Mouse (Mus musculus): Measurements from ENCODE around the gene Oxsr1. TPM values are rescaled to one million over a fixed set of nuclear protein-coding genes. Genes with fewer than 3 reads are reported as not detected.

Gene Oxsr1
- polyA plus RNA-seq, 1 experiment from 2014 or later = 12.2 TPM

DNA sequence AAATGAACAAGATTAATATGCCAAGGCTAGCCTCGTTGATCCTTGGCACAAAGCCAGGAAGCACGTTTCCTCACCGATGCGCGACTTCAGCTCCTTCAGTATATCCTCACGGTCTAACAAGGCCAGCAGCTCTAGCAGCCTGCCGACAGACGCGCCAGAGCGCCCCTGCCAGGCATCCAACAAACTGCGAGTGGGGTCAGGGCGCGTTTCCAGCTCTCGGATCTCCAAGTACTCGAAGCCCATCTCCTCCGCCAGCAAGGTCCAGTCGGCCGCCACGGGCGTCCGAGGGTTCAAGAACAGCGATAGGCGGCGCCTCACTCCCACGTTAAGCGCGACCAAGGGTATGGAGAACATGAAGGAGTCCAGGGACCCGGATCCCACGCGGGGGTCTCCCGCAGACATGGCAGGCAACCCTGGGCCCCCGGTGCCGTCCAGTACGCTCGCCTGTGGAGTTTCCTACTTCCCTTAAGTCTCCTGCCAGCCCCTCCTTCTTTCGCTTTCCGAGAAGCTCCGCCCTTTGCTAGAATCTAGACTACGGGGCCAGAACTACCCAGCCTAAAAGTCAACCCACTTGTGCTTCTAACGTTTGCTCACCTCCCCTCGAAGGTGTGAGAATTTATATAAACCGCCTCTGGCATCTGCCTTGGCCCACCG, 17.5 kb upstream of the Oxsr1 start, which contains the start of gene Acaa1a:
Gene Acaa1a (plus strand): TSS at position 119 of the 654 bp plus-strand sequence.
- Histone ChIP-seq H3K4me1 (ENCODE audit: insufficient read depth, low read length) (peaks cover 23% of the 10 kb centered on the region), H3K4me2 (replicated peaks; ENCODE audit: low read depth, low read length) (peak within 1 kb of the TSS; percentile 96), H3K4me3 (ENCODE audit: low read length) (peak within 1 kb of the TSS; percentile 68), H3K36me3 (ENCODE audit: insufficient read depth, low read length) (peaks cover 17% of the 10 kb centered on the region; the same call in 1 of the 2 replicates), H3K9ac (replicated peaks; ENCODE audit: low read length) (peak within 1 kb of the TSS; percentile 82), H3K27me3 (ENCODE audit: insufficient read depth, low read length) (no peaks in the 10 kb centered on the region), H3K27ac (ENCODE audit: low read length) (peak within 1 kb of the TSS; percentile 98), H3K9me3 (ENCODE audit: low read length) (no peaks in the 10 kb centered on the region)
- under 1% methylated on average over 43 of the region's 43 CpGs for WGBS
- no peak for ATAC-seq (ENCODE audit: low FRiP score, low TSS enrichment)

GRCm38 (mm10) chr9:119339106-119339505, 16.9 kb upstream of the Oxsr1 start:
- Histone ChIP-seq H3K27me3 (ENCODE audit: insufficient read depth, low read length) (no peaks in the 10 kb centered on the region), H3K9me3 (ENCODE audit: low read length) (no peaks in the 10 kb centered on the region), H3K4me2 (replicated peaks; ENCODE audit: low read depth, low read length) (peak overlapping the region; percentile 96), H3K9ac (replicated peaks; ENCODE audit: low read length) (peak overlapping the region; percentile 82), H3K4me3 (ENCODE audit: low read length) (peak overlapping the region; percentile 68), H3K36me3 (ENCODE audit: insufficient read depth, low read length) (peaks cover 12% of the 10 kb centered on the region; the same call in 1 of the 2 replicates), H3K27ac (ENCODE audit: low read length) (no peak overlapping the region), H3K4me1 (ENCODE audit: insufficient read depth, low read length) (peaks cover 29% of the 10 kb centered on the region)
- ATAC-seq (ENCODE audit: low FRiP score, low TSS enrichment) = no peak
- 50% methylated on average over 7 of the region's 7 CpGs for WGBS

- H3K4me3 ChIP-seq (ENCODE audit: low read length) = no peak overlapping the region
- no peak overlapping the region for H3K27ac ChIP-seq (ENCODE audit: low read length)
- 90% methylated on average over 3 of the region's 3 CpGs for WGBS
- no peak overlapping the region for H3K4me2 ChIP-seq (replicated peaks; ENCODE audit: low read depth, low read length)
- H3K27me3 ChIP-seq (ENCODE audit: insufficient read depth, low read length) = no peaks in the 10 kb centered on the region
- H3K36me3 ChIP-seq (ENCODE audit: insufficient read depth, low read length) = peaks cover 4% of the 10 kb centered on the region; the same call in 1 of the 2 replicates
- no peak overlapping the region for H3K9ac ChIP-seq (replicated peaks; ENCODE audit: low read length)
- peaks cover 33% of the 10 kb centered on the region for H3K4me1 ChIP-seq (ENCODE audit: insufficient read depth, low read length)
- no peak for ATAC-seq (ENCODE audit: low FRiP score, low TSS enrichment)
- H3K9me3 ChIP-seq (ENCODE audit: low read length) = no peaks in the 10 kb centered on the region
Measured at GRCm38 (mm10) chr9:119338350-119338749, 16.1 kb upstream of the Oxsr1 start.

GRCm38 (mm10) chr9:119337842-119338241, 15.6 kb upstream of the Oxsr1 start:
- no peak overlapping the region for H3K4me3 ChIP-seq (ENCODE audit: low read length)
- H3K27me3 ChIP-seq (ENCODE audit: insufficient read depth, low read length) = no peaks in the 10 kb centered on the region
- no peaks in the 10 kb centered on the region for H3K9me3 ChIP-seq (ENCODE audit: low read length)
- no peak overlapping the region for H3K4me2 ChIP-seq (replicated peaks; ENCODE audit: low read depth, low read length)
- no peaks in the 10 kb centered on the region for H3K36me3 ChIP-seq (ENCODE audit: insufficient read depth, low read length)
- 71% methylated on average over 14 of the region's 14 CpGs for WGBS
- H3K9ac ChIP-seq (replicated peaks; ENCODE audit: low read length) = no peak overlapping the region
- ATAC-seq (ENCODE audit: low FRiP score, low TSS enrichment) = no peak
- no peak overlapping the region for H3K27ac ChIP-seq (ENCODE audit: low read length)
- peaks cover 32% of the 10 kb centered on the region for H3K4me1 ChIP-seq (ENCODE audit: insufficient read depth, low read length)

DNA sequence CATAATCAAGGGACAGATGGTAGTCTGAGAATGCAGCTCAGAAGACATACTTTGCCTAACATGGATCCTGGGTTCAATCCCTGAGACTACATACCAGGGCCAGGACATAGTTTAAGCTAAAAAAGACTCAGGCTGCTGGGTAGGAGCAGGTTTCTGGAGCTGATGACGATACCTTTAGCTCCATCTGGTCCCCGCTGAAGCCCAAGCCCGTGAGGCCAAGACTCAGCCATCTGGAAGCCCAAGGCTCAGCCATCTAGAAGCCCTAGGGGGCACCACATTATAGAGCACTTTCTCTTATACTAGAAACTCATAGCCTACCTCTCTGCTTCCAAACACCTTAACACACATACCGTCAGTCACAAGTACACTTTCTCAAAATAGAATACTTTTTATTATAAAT, 13.3 kb upstream of the Oxsr1 start:
- peaks cover 22% of the 10 kb centered on the region for H3K4me1 ChIP-seq (ENCODE audit: insufficient read depth, low read length)
- H3K4me2 ChIP-seq (replicated peaks; ENCODE audit: low read depth, low read length) = no peak overlapping the region
- H3K36me3 ChIP-seq (ENCODE audit: insufficient read depth, low read length) = no peaks in the 10 kb centered on the region
- H3K27ac ChIP-seq (ENCODE audit: low read length) = no peak overlapping the region
- H3K4me3 ChIP-seq (ENCODE audit: low read length) = no peak overlapping the region
- H3K9me3 ChIP-seq (ENCODE audit: low read length) = no peaks in the 10 kb centered on the region
- WGBS = 83% methylated on average over 4 of the region's 4 CpGs
- H3K27me3 ChIP-seq (ENCODE audit: insufficient read depth, low read length) = no peaks in the 10 kb centered on the region
- no peak for ATAC-seq (ENCODE audit: low FRiP score, low TSS enrichment)
- H3K9ac ChIP-seq (replicated peaks; ENCODE audit: low read length) = no peak overlapping the region

DNA sequence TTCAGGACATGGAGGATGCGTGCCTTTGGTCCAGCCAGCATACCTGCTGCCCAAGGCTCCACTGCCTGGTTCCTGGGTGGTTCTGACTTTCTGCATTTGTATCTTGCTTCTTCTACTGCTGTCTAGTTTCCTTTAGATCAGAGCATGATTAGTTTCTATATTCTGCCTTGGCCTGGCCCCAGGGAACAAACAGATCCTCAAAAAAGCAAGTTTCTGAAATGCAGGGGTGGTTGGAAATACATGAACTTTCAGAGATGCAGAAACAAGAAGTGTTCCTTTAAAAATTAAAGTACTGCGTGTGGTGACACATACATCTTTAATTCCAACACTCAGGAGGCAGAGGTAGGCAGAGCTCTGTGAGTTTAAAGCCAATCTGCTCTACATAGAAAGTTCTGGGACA, 12.6 kb upstream of the Oxsr1 start:
- H3K4me1 ChIP-seq (ENCODE audit: insufficient read depth, low read length) = peaks cover 16% of the 10 kb centered on the region; the same call in 1 of the 2 replicates
- H3K36me3 ChIP-seq (ENCODE audit: insufficient read depth, low read length) = no peaks in the 10 kb centered on the region
- no peak overlapping the region for H3K4me2 ChIP-seq (replicated peaks; ENCODE audit: low read depth, low read length)
- H3K4me3 ChIP-seq (ENCODE audit: low read length) = no peak overlapping the region
- H3K9me3 ChIP-seq (ENCODE audit: low read length) = no peaks in the 10 kb centered on the region
- 92% methylated on average over 2 of the region's 2 CpGs for WGBS
- H3K9ac ChIP-seq (replicated peaks; ENCODE audit: low read length) = no peak overlapping the region
- no peak for ATAC-seq (ENCODE audit: low FRiP score, low TSS enrichment)
- H3K27me3 ChIP-seq (ENCODE audit: insufficient read depth, low read length) = no peaks in the 10 kb centered on the region
- peak overlapping the region; percentile 43; the same call in 1 of the 2 replicates for H3K27ac ChIP-seq (ENCODE audit: low read length)

GRCm38 (mm10) chr9:119334324-119334723, 12.1 kb upstream of the Oxsr1 start:
- Histone ChIP-seq H3K27ac (ENCODE audit: low read length) (peak overlapping the region; percentile 43; the same call in 1 of the 2 replicates), H3K4me3 (ENCODE audit: low read length) (no peak overlapping the region), H3K36me3 (ENCODE audit: insufficient read depth, low read length) (no peaks in the 10 kb centered on the region), H3K4me2 (replicated peaks; ENCODE audit: low read depth, low read length) (no peak overlapping the region), H3K9ac (replicated peaks; ENCODE audit: low read length) (0 out of 2 replicates have a peak overlapping the region, but pooled peaks have one; percentile 23), H3K27me3 (ENCODE audit: insufficient read depth, low read length) (no peaks in the 10 kb centered on the region), H3K9me3 (ENCODE audit: low read length) (no peaks in the 10 kb centered on the region), H3K4me1 (ENCODE audit: insufficient read depth, low read length) (peaks cover 14% of the 10 kb centered on the region; the same call in 1 of the 2 replicates)
- WGBS = 57% methylated on average over 10 of the region's 10 CpGs
- peak; percentile 50; the same call in 1 of the 2 replicates for ATAC-seq (ENCODE audit: low FRiP score, low TSS enrichment)

DNA sequence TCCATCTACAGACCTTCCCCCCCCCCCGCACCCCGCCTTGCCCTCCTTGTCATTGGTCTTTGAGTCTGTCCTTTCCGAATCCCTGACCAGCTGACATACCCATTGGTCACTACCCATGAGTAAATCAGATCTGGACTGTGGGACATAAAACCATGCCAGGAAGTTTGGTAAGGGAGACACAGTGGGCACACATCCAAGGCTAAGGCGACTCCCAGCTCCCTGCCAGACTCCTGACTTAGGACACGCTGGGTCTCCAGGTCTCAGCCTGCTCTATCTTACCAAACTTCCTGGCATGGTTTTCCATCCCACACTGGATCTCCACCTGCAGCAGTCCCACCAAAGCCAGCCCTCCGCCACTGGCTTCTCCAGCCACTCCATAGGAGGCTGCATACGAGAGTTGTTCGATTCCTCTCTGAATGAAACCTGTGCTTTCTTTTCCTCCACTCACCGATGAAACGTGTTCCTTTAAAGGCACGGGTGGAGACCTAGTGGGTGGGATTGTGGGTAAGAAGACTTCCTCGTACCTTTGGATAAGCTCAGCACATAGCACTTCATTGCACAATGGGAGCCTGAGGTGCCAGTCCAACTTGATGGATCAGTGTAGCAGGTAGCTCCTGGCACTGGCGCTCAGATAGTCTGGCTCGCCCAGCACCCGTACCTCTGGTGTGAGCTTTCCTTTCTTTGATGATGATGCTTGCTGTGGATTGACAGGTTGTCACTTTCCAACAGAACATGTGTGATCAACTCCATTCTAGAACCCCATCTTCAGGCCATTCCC, 8.1 kb upstream of the Oxsr1 start:
- no peak for ATAC-seq (ENCODE audit: low FRiP score, low TSS enrichment)
- peaks cover 12% of the 10 kb centered on the region; the same call in 1 of the 2 replicates for H3K4me1 ChIP-seq (ENCODE audit: insufficient read depth, low read length)
- no peak overlapping the region for H3K4me2 ChIP-seq (replicated peaks; ENCODE audit: low read depth, low read length)
- no peaks in the 10 kb centered on the region for H3K9me3 ChIP-seq (ENCODE audit: low read length)
- no peak overlapping the region for H3K9ac ChIP-seq (replicated peaks; ENCODE audit: low read length)
- WGBS = 91% methylated on average over 15 of the region's 15 CpGs
- H3K4me3 ChIP-seq (ENCODE audit: low read length) = no peak overlapping the region
- no peak overlapping the region for H3K27ac ChIP-seq (ENCODE audit: low read length)
- no peaks in the 10 kb centered on the region for H3K36me3 ChIP-seq (ENCODE audit: insufficient read depth, low read length)
- no peaks in the 10 kb centered on the region for H3K27me3 ChIP-seq (ENCODE audit: insufficient read depth, low read length)

DNA sequence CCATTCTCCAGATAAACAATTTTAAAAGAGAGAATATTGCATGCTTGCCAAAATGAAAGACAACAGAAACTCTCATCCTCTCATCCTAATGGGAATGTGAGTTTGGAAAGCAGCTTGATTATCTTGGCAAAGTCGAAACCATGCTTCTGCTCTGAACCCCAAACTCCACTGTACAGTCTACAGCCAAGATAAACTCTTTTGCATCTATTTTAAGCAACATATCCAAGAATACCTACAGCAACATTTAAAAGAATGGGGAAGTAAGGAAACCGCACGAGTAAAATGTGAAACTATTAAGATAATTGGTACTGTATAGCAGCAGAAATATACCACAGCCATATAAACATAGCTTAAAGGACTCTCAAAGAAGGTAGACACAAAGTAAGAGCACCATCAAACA, 6.3 kb upstream of the Oxsr1 start:
- no peak overlapping the region for H3K9ac ChIP-seq (replicated peaks; ENCODE audit: low read length)
- H3K27ac ChIP-seq (ENCODE audit: low read length) = peak overlapping the region; percentile 16; the same call in 1 of the 2 replicates
- no peaks in the 10 kb centered on the region for H3K27me3 ChIP-seq (ENCODE audit: insufficient read depth, low read length)
- no peak overlapping the region for H3K4me3 ChIP-seq (ENCODE audit: low read length)
- H3K4me1 ChIP-seq (ENCODE audit: insufficient read depth, low read length) = peaks cover 5% of the 10 kb centered on the region; the same call in 1 of the 2 replicates
- WGBS = 65% methylated on average over 3 of the region's 3 CpGs
- ATAC-seq (ENCODE audit: low FRiP score, low TSS enrichment) = no peak
- no peaks in the 10 kb centered on the region for H3K9me3 ChIP-seq (ENCODE audit: low read length)
- no peaks in the 10 kb centered on the region for H3K36me3 ChIP-seq (ENCODE audit: insufficient read depth, low read length)
- H3K4me2 ChIP-seq (replicated peaks; ENCODE audit: low read depth, low read length) = no peak overlapping the region

All from kidney, embryonic 16.5 days (tissue).